Mouse (Mus musculus) hematopoietic stem cell, adult 5-6 weeks (primary cell): ENCODE results near the gene Cd320. TPM values are rescaled to one million over a fixed set of nuclear protein-coding genes. Genes with fewer than 3 reads are reported as not detected.
A peak's percentile ranks its signal among the peaks of the same experiment; 100 is the strongest.
"Not testable (repeated sequence)": the region's sequence is repeated elsewhere in the genome, so short reads cannot be mapped to it uniquely, and the experiment has no call there.

Experiments used
- ATAC-seq, 2 experiments: fragments of 125-278 bp in 1 of 2; replicated peaks in 1 of 2; 2 replicates each; pipeline ENCODE4 v1.8.0; 2016 to 2017; ENCODE audit warnings: inconsistent platforms in 2 of 2, mild to moderate bottlenecking in 2 of 2, moderate number of reproducible peaks in 2 of 2, low read depth in 1 of 2, moderate TSS enrichment in 1 of 2; ENCODE audit not compliant: low FRiP score in 2 of 2, poor library complexity in 2 of 2, severe bottlenecking in 2 of 2, insufficient read depth in 1 of 2, low TSS enrichment in 1 of 2
- total RNA-seq: library from RNA; stranded (forward); fragments of 172-1452, 232-1000 nt; gene quantifications from 2 replicates; pipeline ENCODE4 v1.2.3, GENCODE M21; 2017

Cd320 gene
- total RNA-seq, 1 experiment from 2014 or later, result 11.3 TPM

GRCm38 (mm10) chr17:33888230-33888629, 45.3 kb downstream of the Cd320 start:
- ATAC-seq, result not testable (repeated sequence)

GRCm38 (mm10) chr17:33889941-33890532, 47.1 kb downstream of the Cd320 start:
- ATAC-seq, result not testable (repeated sequence)

DNA sequence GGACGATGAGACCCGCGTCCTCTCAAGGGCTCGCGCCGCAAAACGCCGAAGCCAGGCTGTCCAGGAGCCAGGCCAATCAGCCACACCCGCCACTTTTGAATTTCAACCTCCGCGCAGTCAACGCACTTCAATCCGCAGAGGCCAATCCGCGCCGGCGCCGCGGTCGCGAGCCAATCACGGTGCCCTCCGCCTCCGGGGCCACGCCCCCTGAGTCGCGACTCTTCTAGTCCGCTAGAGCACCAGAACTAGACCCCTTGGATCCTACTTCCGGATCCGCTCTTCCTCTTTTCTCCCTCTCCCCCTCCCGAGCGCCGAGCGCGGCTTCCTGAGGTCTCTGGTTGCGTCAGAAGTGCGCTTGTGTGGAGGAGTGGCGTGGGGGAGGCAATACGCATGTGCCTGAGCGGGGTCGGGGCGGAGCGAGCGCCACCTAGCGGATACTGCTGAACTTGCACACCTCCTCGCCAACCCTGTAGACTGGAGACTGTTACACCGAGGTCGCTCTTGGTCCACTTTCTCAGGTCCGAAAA, 47.7 kb downstream of the Cd320 start, which contains the start of gene Kifc1:
Gene Kifc1, minus strand, starts transcription at position 129 of the 527 bp plus-strand sequence.
- ATAC-seq, result peak; percentile 99

DNA sequence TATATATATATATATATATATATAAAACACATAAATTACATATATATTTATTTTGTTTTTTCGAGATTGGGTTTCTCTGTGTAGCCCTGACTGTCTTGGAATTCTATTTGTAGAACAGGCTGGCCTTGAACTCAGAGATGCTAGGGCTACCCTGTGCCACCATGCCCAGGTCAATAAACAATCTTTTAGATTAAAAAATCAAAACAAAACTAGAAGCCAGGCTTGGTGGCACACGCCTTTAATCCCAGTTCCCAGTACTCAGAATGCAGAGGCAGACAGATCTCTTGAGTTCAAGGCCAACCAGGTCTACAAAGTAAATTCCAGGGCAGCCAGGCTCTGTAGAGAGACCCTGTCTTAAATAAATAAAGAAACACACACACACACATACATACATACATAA, 48.5 kb downstream of the Cd320 start:
- no peak for ATAC-seq

DNA sequence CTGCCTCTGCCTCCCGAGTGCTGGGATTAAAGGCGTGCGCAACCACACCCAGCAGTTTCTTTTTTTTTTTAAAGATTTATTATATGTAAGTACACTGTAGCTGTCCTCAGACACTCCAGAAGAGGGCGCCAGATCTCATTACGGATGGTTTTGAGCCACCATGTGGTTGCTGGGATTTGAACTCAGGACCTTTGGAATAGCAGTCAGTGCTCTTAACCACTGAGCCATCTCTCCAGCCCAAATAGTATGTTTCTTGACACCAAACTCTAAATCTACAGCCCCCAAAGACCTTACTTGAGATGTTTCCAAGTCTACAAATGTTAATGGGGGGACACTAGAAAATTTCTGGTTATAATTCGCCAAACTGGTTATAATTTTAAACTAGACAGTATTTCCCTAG, 49.0 kb downstream of the Cd320 start:
- not testable (repeated sequence) for ATAC-seq

DNA sequence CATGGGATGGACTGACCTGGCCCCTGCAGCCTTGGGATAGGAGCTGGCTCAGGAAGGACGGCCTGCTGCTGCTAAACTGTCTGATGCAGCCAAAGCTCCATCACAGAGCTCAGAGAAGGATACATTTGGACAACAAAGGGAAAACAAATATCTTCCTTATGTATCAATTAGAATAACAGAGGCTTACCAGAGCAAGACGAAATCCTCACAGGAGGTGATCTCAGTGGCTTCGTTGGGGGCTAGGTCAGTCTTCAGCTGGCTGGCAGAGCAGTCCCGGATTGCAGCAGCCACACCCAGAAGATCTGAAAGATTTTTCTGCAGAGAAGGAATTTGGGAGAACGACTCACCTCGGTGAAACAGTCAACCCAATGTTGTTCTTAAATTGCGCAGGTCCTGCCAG, 49.5 kb downstream of the Cd320 start:
- no peak for ATAC-seq

DNA sequence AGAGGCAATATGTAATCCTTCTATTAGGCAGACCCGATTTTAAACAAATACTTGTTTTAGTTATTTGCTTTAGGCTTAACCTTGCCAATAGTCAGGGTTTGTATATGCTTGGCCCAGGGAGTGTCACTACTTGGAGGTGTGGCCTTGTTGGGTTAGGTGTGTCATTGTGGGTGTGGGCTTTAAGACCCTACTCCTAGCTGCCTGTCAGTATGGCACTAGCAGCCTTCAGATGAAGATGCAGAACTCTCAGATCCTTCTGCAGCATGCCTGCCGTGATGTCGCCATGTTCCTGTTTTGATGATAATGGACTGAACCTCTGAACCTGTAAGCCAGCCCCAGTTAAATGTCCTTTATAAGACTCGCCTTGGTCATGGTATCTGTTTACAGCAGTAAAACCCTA, 50.1 kb downstream of the Cd320 start:
- not testable (repeated sequence) for ATAC-seq

DNA sequence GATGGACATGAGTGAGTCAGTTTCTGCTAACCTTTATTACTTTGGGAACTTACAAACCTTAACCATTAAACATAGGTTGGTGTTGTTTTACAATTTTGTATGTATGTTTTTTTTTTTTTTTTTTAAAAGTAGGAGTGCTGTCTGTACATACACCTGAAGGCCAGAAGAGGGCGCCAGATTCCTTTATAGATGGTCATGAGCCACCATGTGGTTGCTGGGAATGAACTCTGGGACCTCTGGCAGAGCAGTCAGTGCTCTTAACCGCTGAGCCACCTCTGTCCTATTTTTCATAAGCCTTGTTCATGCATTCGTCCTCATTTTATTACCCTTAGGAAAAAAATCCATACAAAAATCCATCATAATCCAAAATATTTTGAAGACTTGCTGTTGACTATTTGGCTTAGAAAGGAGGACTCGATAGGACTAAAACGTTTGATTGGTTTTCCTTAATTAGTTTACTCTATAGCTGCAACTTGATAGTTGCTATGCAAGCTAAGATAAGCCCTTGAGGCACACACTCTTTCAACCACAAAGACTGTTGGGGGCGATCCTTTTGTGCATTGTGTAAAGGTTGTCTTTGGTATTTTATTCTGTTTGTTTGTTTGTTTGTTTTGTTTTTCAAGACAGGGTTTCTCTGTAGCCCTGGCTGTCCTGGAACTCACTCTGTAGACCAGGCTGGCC, 54.4 kb downstream of the Cd320 start:
- ATAC-seq, result peak in 1 of 2 experiments; percentile 48; a peak in 2 of 4 replicates

GRCm38 (mm10) chr17:33898193-33898592, 55.3 kb downstream of the Cd320 start:
- not testable (repeated sequence) for ATAC-seq

Other genes with a start within 250 kb of the Cd320 start
- gene Zfp414, start 214.0 kb upstream of the Cd320 start, total RNA-seq, result 19.2 and 19.3 TPM in 2 replicates
- gene Pram1, start 205.0 kb upstream of the Cd320 start, total RNA-seq, result 2.7 and 3.0 TPM in 2 replicates
- 275 and 543 TPM in 2 replicates for gene Hnrnpm, start 156.2 kb upstream of the Cd320 start, total RNA-seq
- gene March2, start 124.4 kb upstream of the Cd320 start, total RNA-seq, result 20.5 and 28.7 TPM in 2 replicates
- 31.6 and 49.3 TPM in 2 replicates for gene Rab11b, start 82.6 kb upstream of the Cd320 start, total RNA-seq
- 5.6 and 6.6 TPM in 2 replicates for gene Angptl4, start 61.3 kb upstream of the Cd320 start, total RNA-seq
- 7.6 and 12.8 TPM in 2 replicates for gene Kank3, start 32.6 kb upstream of the Cd320 start, total RNA-seq
- gene Rps28, start 18.5 kb upstream of the Cd320 start, total RNA-seq, result 2,029 and 3,129 TPM in 2 replicates
- 123 and 126 TPM in 2 replicates for gene Ndufa7, start 18.5 kb upstream of the Cd320 start, total RNA-seq
- not detected in 2 replicates for gene Gm7029, start 30.7 kb downstream of the Cd320 start, total RNA-seq
- gene Kifc1, start 47.6 kb downstream of the Cd320 start, total RNA-seq, result 24.7 and 37.6 TPM in 2 replicates
- gene Platr17, start 62.0 kb downstream of the Cd320 start, total RNA-seq, result 3.3 and 4.4 TPM in 2 replicates
- 26.5 and 27.7 TPM in 2 replicates for gene Daxx, start 66.3 kb downstream of the Cd320 start, total RNA-seq
- gene Tapbp, start 72.8 kb downstream of the Cd320 start, total RNA-seq, result 71.1 and 79.8 TPM in 2 replicates
- 20.4 and 21.4 TPM in 2 replicates for gene Zbtb22, start 72.8 kb downstream of the Cd320 start, total RNA-seq
- 36.6 and 57.1 TPM in 2 replicates for gene Rgl2, start 86.5 kb downstream of the Cd320 start, total RNA-seq
- gene Pfdn6, start 97.3 kb downstream of the Cd320 start, total RNA-seq, result 89.1 and 115 TPM in 2 replicates
- 34.8 and 57.1 TPM in 2 replicates for gene Wdr46, start 97.6 kb downstream of the Cd320 start, total RNA-seq
- 3.1 and 7.3 TPM in 2 replicates for gene B3galt4, start 108.4 kb downstream of the Cd320 start, total RNA-seq
- gene Vps52, start 112.7 kb downstream of the Cd320 start, total RNA-seq, result 18.1 and 19.1 TPM in 2 replicates
- gene Rps18, start 112.9 kb downstream of the Cd320 start, total RNA-seq, result 1,150 and 1,883 TPM in 2 replicates
- gene H2-K1, start 157.3 kb downstream of the Cd320 start, total RNA-seq, result 1,467 and 1,957 TPM in 2 replicates
- gene Ring1, start 181.6 kb downstream of the Cd320 start, total RNA-seq, result 10.6 and 15.7 TPM in 2 replicates
- gene H2-Ke6, start 185.0 kb downstream of the Cd320 start, total RNA-seq, result 81.8 and 89.3 TPM in 2 replicates
- gene Slc39a7, start 188.6 kb downstream of the Cd320 start, total RNA-seq, result 60.8 and 96.9 TPM in 2 replicates
- gene Rxrb, start 188.7 kb downstream of the Cd320 start, total RNA-seq, result 41.2 and 51.3 TPM in 2 replicates
- 2.4 and 2.9 TPM in 2 replicates for gene Col11a2, start 196.3 kb downstream of the Cd320 start, total RNA-seq
- gene H2-Oa, start 249.2 kb downstream of the Cd320 start, total RNA-seq, result 9.2 and 16.9 TPM in 2 replicates